Mouse (Mus musculus): Measurements from ENCODE around the gene Olfr1281. TPM values are rescaled to one million over a fixed set of nuclear protein-coding genes. Genes with fewer than 3 reads are reported as not detected.

Olfr1281 gene
- polyA plus RNA-seq (2014; fragmentation: Illumina TruSeq; extraction: RNeasy Lipid Tissue Mini Kit (QIAGEN cat#74804); ENCODE audit: low replicate concordance), result not detected

DNA sequence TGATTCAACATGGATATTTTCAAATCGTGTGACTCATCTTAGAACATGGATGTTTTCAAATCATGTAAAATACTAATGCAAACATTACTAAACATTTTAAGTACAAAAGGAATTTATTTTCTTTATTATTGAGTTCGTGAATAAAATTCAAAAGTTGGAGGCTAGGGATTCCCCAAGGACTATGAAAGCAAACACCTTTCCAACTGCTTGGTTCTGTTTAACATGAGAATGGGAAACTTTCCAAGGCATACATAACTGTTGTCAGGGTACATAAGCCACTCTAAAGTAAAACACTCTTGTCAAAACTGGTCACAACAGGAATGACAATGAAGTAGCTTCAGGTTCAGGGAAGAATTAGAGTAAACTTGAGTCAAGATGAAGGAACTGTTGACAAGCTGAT, at the start of gene Olfr1281:
Gene Olfr1281, plus strand, starts transcription at position 301 of the 400 bp plus-strand sequence.

GRCm38 (mm10) chr2:111289836-111290235, 36.5 kb upstream of the Olfr1281 start, which contains the start of gene Olfr1278:
TSS of gene Olfr1278 (plus strand) at chr2:111290136.

GRCm38 (mm10) chr2:111300374-111300773, 25.9 kb upstream of the Olfr1281 start, which contains the start of gene Olfr1279:
TSS of gene Olfr1279 (plus strand) at chr2:111300635.

GRCm38 (mm10) chr2:111313717-111314116, 12.6 kb upstream of the Olfr1281 start, which contains the start of gene Olfr1280:
TSS of gene Olfr1280 (plus strand) at chr2:111314017.

DNA sequence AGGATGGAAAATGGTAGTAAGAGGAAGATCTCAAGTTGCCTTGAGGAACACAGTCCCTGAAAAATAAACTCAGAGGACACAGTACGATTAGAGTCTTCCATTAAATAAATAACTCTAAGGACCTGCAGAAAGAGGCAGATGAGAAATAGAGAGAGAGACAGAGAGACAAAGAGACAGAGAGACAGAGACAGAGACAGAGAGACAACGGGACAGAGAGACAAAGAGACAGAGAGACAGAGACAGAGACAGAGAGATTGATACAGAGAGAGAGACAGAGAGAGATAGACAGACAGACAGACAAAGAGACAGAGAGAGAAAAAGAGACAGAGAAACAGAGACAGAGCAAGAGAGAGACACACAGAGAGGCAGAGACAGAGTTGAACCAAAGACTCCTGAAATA, 9.7 kb downstream of the Olfr1281 start, which contains the start of gene Olfr1282:
Gene Olfr1282, minus strand, starts transcription at position 101 of the 400 bp plus-strand sequence.

GRCm38 (mm10) chr2:111366490-111366889, 40.2 kb downstream of the Olfr1281 start, which contains the start of gene Olfr1283:
TSS of gene Olfr1283 (plus strand) at chr2:111366790.

DNA sequence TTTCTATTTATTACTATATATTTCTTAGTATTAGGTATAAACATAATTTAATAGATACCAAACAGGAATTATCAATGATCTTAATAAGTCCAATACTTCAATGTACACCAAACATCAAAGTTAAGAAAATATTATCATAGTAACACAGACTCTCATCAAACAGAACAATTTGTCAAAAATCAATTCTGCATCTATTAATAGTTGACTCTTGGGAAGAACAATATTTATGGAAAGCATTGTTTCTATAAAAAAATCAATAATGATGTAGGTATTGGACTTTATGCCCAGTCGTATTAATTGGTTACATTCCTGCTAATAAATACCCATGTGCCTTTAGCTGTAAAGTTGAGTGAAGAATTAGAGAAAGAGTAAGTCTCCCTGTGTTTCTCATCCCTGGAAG, 48.9 kb downstream of the Olfr1281 start, which contains the start of gene Olfr1284:
Gene Olfr1284, plus strand, starts transcription at position 301 of the 400 bp plus-strand sequence.

Other genes starting within 250 kb of the Olfr1281 start
- gene Gm13941, start 220.5 kb upstream of the Olfr1281 start, polyA plus RNA-seq (2014; fragmentation: Illumina TruSeq; extraction: RNeasy Lipid Tissue Mini Kit (QIAGEN cat#74804); ENCODE audit: low replicate concordance), result not detected
- not detected for gene Gm15130, start 173.6 kb upstream of the Olfr1281 start, polyA plus RNA-seq (2014; fragmentation: Illumina TruSeq; extraction: RNeasy Lipid Tissue Mini Kit (QIAGEN cat#74804); ENCODE audit: low replicate concordance)
- not detected for gene 4930430A15Rik, start 96.9 kb upstream of the Olfr1281 start, polyA plus RNA-seq (2014; fragmentation: Illumina TruSeq; extraction: RNeasy Lipid Tissue Mini Kit (QIAGEN cat#74804); ENCODE audit: low replicate concordance)
- not detected for gene Olfr1275, start 91.2 kb upstream of the Olfr1281 start, polyA plus RNA-seq (2014; fragmentation: Illumina TruSeq; extraction: RNeasy Lipid Tissue Mini Kit (QIAGEN cat#74804); ENCODE audit: low replicate concordance)
- not detected for gene Olfr1276, start 72.0 kb upstream of the Olfr1281 start, polyA plus RNA-seq (2014; fragmentation: Illumina TruSeq; extraction: RNeasy Lipid Tissue Mini Kit (QIAGEN cat#74804); ENCODE audit: low replicate concordance)
- not detected for gene Olfr1277, start 52.4 kb upstream of the Olfr1281 start, polyA plus RNA-seq (2014; fragmentation: Illumina TruSeq; extraction: RNeasy Lipid Tissue Mini Kit (QIAGEN cat#74804); ENCODE audit: low replicate concordance)
- not detected for gene Olfr1278, start 36.4 kb upstream of the Olfr1281 start, polyA plus RNA-seq (2014; fragmentation: Illumina TruSeq; extraction: RNeasy Lipid Tissue Mini Kit (QIAGEN cat#74804); ENCODE audit: low replicate concordance)
- gene Olfr1279, start 25.9 kb upstream of the Olfr1281 start, polyA plus RNA-seq (2014; fragmentation: Illumina TruSeq; extraction: RNeasy Lipid Tissue Mini Kit (QIAGEN cat#74804); ENCODE audit: low replicate concordance), result not detected
- gene Olfr1280, start 12.5 kb upstream of the Olfr1281 start, polyA plus RNA-seq (2014; fragmentation: Illumina TruSeq; extraction: RNeasy Lipid Tissue Mini Kit (QIAGEN cat#74804); ENCODE audit: low replicate concordance), result not detected
- not detected for gene Olfr1282, start 9.6 kb downstream of the Olfr1281 start, polyA plus RNA-seq (2014; fragmentation: Illumina TruSeq; extraction: RNeasy Lipid Tissue Mini Kit (QIAGEN cat#74804); ENCODE audit: low replicate concordance)
- gene Olfr1283, start 40.3 kb downstream of the Olfr1281 start, polyA plus RNA-seq (2014; fragmentation: Illumina TruSeq; extraction: RNeasy Lipid Tissue Mini Kit (QIAGEN cat#74804); ENCODE audit: low replicate concordance), result not detected
- gene Olfr1284, start 49.0 kb downstream of the Olfr1281 start, polyA plus RNA-seq (2014; fragmentation: Illumina TruSeq; extraction: RNeasy Lipid Tissue Mini Kit (QIAGEN cat#74804); ENCODE audit: low replicate concordance), result not detected
- gene Olfr1286, start 96.6 kb downstream of the Olfr1281 start, polyA plus RNA-seq (2014; fragmentation: Illumina TruSeq; extraction: RNeasy Lipid Tissue Mini Kit (QIAGEN cat#74804); ENCODE audit: low replicate concordance), result not detected
- not detected for gene Olfr1287, start 122.6 kb downstream of the Olfr1281 start, polyA plus RNA-seq (2014; fragmentation: Illumina TruSeq; extraction: RNeasy Lipid Tissue Mini Kit (QIAGEN cat#74804); ENCODE audit: low replicate concordance)
- gene Olfr1288, start 147.6 kb downstream of the Olfr1281 start, polyA plus RNA-seq (2014; fragmentation: Illumina TruSeq; extraction: RNeasy Lipid Tissue Mini Kit (QIAGEN cat#74804); ENCODE audit: low replicate concordance), result not detected
- not detected for gene Olfr1289, start 154.3 kb downstream of the Olfr1281 start, polyA plus RNA-seq (2014; fragmentation: Illumina TruSeq; extraction: RNeasy Lipid Tissue Mini Kit (QIAGEN cat#74804); ENCODE audit: low replicate concordance)
- gene Olfr1290, start 167.3 kb downstream of the Olfr1281 start, polyA plus RNA-seq (2014; fragmentation: Illumina TruSeq; extraction: RNeasy Lipid Tissue Mini Kit (QIAGEN cat#74804); ENCODE audit: low replicate concordance), result not detected
- not detected for gene Olfr1291-ps1, start 170.7 kb downstream of the Olfr1281 start, polyA plus RNA-seq (2014; fragmentation: Illumina TruSeq; extraction: RNeasy Lipid Tissue Mini Kit (QIAGEN cat#74804); ENCODE audit: low replicate concordance)
- gene Olfr1293-ps, start 198.7 kb downstream of the Olfr1281 start, polyA plus RNA-seq (2014; fragmentation: Illumina TruSeq; extraction: RNeasy Lipid Tissue Mini Kit (QIAGEN cat#74804); ENCODE audit: low replicate concordance), result not detected
- gene Olfr1294, start 213.8 kb downstream of the Olfr1281 start, polyA plus RNA-seq (2014; fragmentation: Illumina TruSeq; extraction: RNeasy Lipid Tissue Mini Kit (QIAGEN cat#74804); ENCODE audit: low replicate concordance), result not detected
- not detected for gene Olfr1295, start 243.2 kb downstream of the Olfr1281 start, polyA plus RNA-seq (2014; fragmentation: Illumina TruSeq; extraction: RNeasy Lipid Tissue Mini Kit (QIAGEN cat#74804); ENCODE audit: low replicate concordance)

Measured in small intestine, adult 10 weeks (tissue).